Mouse (Mus musculus) neural tube, embryonic 12.5 days (tissue): ENCODE results near the gene Krtap10-10. TPM values are rescaled to one million over a fixed set of nuclear protein-coding genes. Genes with fewer than 3 reads are reported as not detected.

Source experiments
- ATAC-seq: fragments of 200-750 bp; cut with Nextera tagmentation; 2 replicates; pipeline ENCODE4 v1.8.0; 2017; ENCODE audit warnings: low read depth, mild to moderate bottlenecking, moderate TSS enrichment, moderate library complexity; ENCODE audit not compliant: low FRiP score
- H3K27ac ChIP-seq: fragments of 300-500 bp; sonication (generic); 2 replicates; pipeline ENCODE4 v1.5.1; 2016
- H3K27me3 ChIP-seq: fragments of 300-500 bp; sonication (generic); replicated peaks from 2 replicates; pipeline ENCODE4 v1.6.1; 2016; ENCODE audit warnings: mild to moderate bottlenecking
- H3K36me3 ChIP-seq: fragments of 300-500 bp; sonication (generic); 2 replicates; pipeline ENCODE4 v1.6.1; 2016; ENCODE audit warnings: mild to moderate bottlenecking
- H3K4me1 ChIP-seq: fragments of 300-500 bp; sonication (generic); 2 replicates; pipeline ENCODE4 v1.6.1; 2016
- H3K4me2 ChIP-seq: fragments of 300-500 bp; sonication (generic); replicated peaks from 2 replicates; pipeline ENCODE4 v1.6.1; 2016; ENCODE audit warnings: mild to moderate bottlenecking
- H3K4me3 ChIP-seq: fragments of 300-500 bp; sonication (generic); 2 replicates; pipeline ENCODE4 v1.5.1; 2016
- H3K9ac ChIP-seq: fragments of 300-500 bp; sonication (generic); 2 replicates; pipeline ENCODE4 v1.6.1; 2016; ENCODE audit warnings: mild to moderate bottlenecking
- H3K9me3 ChIP-seq: fragments of 300-500 bp; sonication (generic); 2 replicates; pipeline ENCODE4 v1.6.1; 2016; ENCODE audit warnings: mild to moderate bottlenecking
- WGBS: fragments of 180-500 bp; shearing (Covaris S2); methylation state at CpG from one replicate; pipeline ENCODE4 v1.1.7; 2016; 5-methylcytosine and 5-hydroxymethylcytosine counted together
- polyA plus RNA-seq: library from polyadenylated mRNA; unstranded; fragments of >200 nt; fragmentation: Nextera tagmentation; extraction: Ambion mirVana; gene quantifications from 2 replicates; pipeline ENCODE4 v1.2.1, GENCODE M21; 2016

The Krtap10-10 gene
- polyA plus RNA-seq, 1 experiment from 2014 or later: not detected

GRCm38 (mm10) chr10:77878985-77879384 is 43.2 kb downstream of the Krtap10-10 start:
- Histone ChIP-seq H3K9me3 (no peaks in the 10 kb centered on the region), H3K27ac (no peak overlapping the region), H3K36me3 (no peaks in the 10 kb centered on the region), H3K4me2 (no peak overlapping the region), H3K9ac (no peak overlapping the region), H3K4me1 (no peaks in the 10 kb centered on the region), H3K4me3 (no peak overlapping the region), H3K27me3 (no peaks in the 10 kb centered on the region)
- 69% methylated on average over 6 of the region's 6 CpGs for WGBS
- no peak for ATAC-seq

- Histone ChIP-seq H3K27ac (no peak overlapping the region), H3K4me2 (no peak overlapping the region), H3K4me3 (no peak overlapping the region), H3K27me3 (no peaks in the 10 kb centered on the region), H3K9ac (no peak overlapping the region), H3K36me3 (no peaks in the 10 kb centered on the region), H3K4me1 (no peaks in the 10 kb centered on the region), H3K9me3 (no peaks in the 10 kb centered on the region)
- ATAC-seq: no peak
- WGBS: 82% methylated on average over 3 of the region's 3 CpGs
Measured at GRCm38 (mm10) chr10:77880305-77880704, 44.6 kb downstream of the Krtap10-10 start.

GRCm38 (mm10) chr10:77882553-77882952 is 46.8 kb downstream of the Krtap10-10 start:
- Histone ChIP-seq H3K4me3 (no peak overlapping the region), H3K9ac (no peak overlapping the region), H3K4me2 (no peak overlapping the region), H3K4me1 (no peaks in the 10 kb centered on the region), H3K9me3 (no peaks in the 10 kb centered on the region), H3K36me3 (no peaks in the 10 kb centered on the region), H3K27ac (no peak overlapping the region), H3K27me3 (no peaks in the 10 kb centered on the region)
- WGBS: 88% methylated on average over 5 of the region's 5 CpGs
- ATAC-seq: no peak

- 61% methylated on average over 12 of the region's 12 CpGs for WGBS
- H3K36me3 ChIP-seq: no peaks in the 10 kb centered on the region
- H3K4me2 ChIP-seq: no peak overlapping the region
- no peak overlapping the region for H3K27ac ChIP-seq
- no peak overlapping the region for H3K9ac ChIP-seq
- ATAC-seq: no peak
- no peaks in the 10 kb centered on the region for H3K27me3 ChIP-seq
- no peaks in the 10 kb centered on the region for H3K4me1 ChIP-seq
- no peak overlapping the region for H3K4me3 ChIP-seq
- H3K9me3 ChIP-seq: no peaks in the 10 kb centered on the region
Measured at GRCm38 (mm10) chr10:77886007-77886747, 50.4 kb downstream of the Krtap10-10 start.

Other genes with a start within 250 kb of the Krtap10-10 start
- 288 and 299 TPM in 2 replicates for gene Sumo3, start 229.8 kb upstream of the Krtap10-10 start, polyA plus RNA-seq
- 7.6 and 11.0 TPM in 2 replicates for gene Gm49325, start 229.8 kb upstream of the Krtap10-10 start, polyA plus RNA-seq
- 90.9 and 93.7 TPM in 2 replicates for gene Ube2g2, start 213.7 kb upstream of the Krtap10-10 start, polyA plus RNA-seq
- gene Tspear, start 149.4 kb upstream of the Krtap10-10 start, polyA plus RNA-seq: 0.98 and 1.2 TPM in 2 replicates
- not detected in 2 replicates for gene Gm19402, start 145.2 kb upstream of the Krtap10-10 start, polyA plus RNA-seq
- gene Gm9508, start 138.7 kb upstream of the Krtap10-10 start, polyA plus RNA-seq: not detected in 2 replicates
- not detected in 2 replicates for gene Gm10272, start 129.3 kb upstream of the Krtap10-10 start, polyA plus RNA-seq
- not detected in 2 replicates for gene Gm10024, start 124.5 kb upstream of the Krtap10-10 start, polyA plus RNA-seq
- gene Gm10142, start 120.1 kb upstream of the Krtap10-10 start, polyA plus RNA-seq: not detected in 2 replicates
- gene Krtap12-1, start 115.3 kb upstream of the Krtap10-10 start, polyA plus RNA-seq: not detected in 2 replicates
- not detected in 2 replicates for gene Gm10100, start 109.5 kb upstream of the Krtap10-10 start, polyA plus RNA-seq
- gene Gm18596, start 93.3 kb upstream of the Krtap10-10 start, polyA plus RNA-seq: not detected in 2 replicates
- gene Gm9736, start 84.6 kb upstream of the Krtap10-10 start, polyA plus RNA-seq: not detected in 2 replicates
- gene Gm3233, start 76.3 kb upstream of the Krtap10-10 start, polyA plus RNA-seq: not detected in 2 replicates
- gene Gm3238, start 64.6 kb upstream of the Krtap10-10 start, polyA plus RNA-seq: not detected in 2 replicates
- not detected in 2 replicates for gene Gm7138, start 59.0 kb upstream of the Krtap10-10 start, polyA plus RNA-seq
- not detected in 2 replicates for gene Gm3250, start 53.4 kb upstream of the Krtap10-10 start, polyA plus RNA-seq
- gene Gm7137, start 47.7 kb upstream of the Krtap10-10 start, polyA plus RNA-seq: not detected in 2 replicates
- not detected in 2 replicates for gene Gm9639, start 40.9 kb upstream of the Krtap10-10 start, polyA plus RNA-seq
- not detected in 2 replicates for gene Gm19668, start 36.8 kb upstream of the Krtap10-10 start, polyA plus RNA-seq
- not detected in 2 replicates for gene Gm9507, start 24.1 kb upstream of the Krtap10-10 start, polyA plus RNA-seq
- gene Gm2696, start 21.3 kb upstream of the Krtap10-10 start, polyA plus RNA-seq: not detected in 2 replicates
- gene Krtap10-4, start 8.9 kb upstream of the Krtap10-10 start, polyA plus RNA-seq: not detected in 2 replicates
- gene Gm36176, start 10.9 kb downstream of the Krtap10-10 start, polyA plus RNA-seq: not detected in 2 replicates
- gene Gm10318, start 16.9 kb downstream of the Krtap10-10 start, polyA plus RNA-seq: not detected in 2 replicates
- gene Gm3285, start 26.0 kb downstream of the Krtap10-10 start, polyA plus RNA-seq: not detected in 2 replicates
- 8.0 and 8.4 TPM in 2 replicates for gene Lrrc3, start 66.6 kb downstream of the Krtap10-10 start, polyA plus RNA-seq
- 2.2 and 3.0 TPM in 2 replicates for gene Trpm2, start 134.6 kb downstream of the Krtap10-10 start, polyA plus RNA-seq
- 35.4 and 35.8 TPM in 2 replicates for gene 1810043G02Rik, start 142.6 kb downstream of the Krtap10-10 start, polyA plus RNA-seq
- gene Pfkl, start 174.1 kb downstream of the Krtap10-10 start, polyA plus RNA-seq: 113 and 115 TPM in 2 replicates
- not detected in 2 replicates for gene Dnmt3l, start 206.0 kb downstream of the Krtap10-10 start, polyA plus RNA-seq
- gene Aire, start 207.7 kb downstream of the Krtap10-10 start, polyA plus RNA-seq: 0.17 and 0.22 TPM in 2 replicates
- 1.3 TPM in 2 replicates for gene Icosl, start 233.4 kb downstream of the Krtap10-10 start, polyA plus RNA-seq